Mouse (Mus musculus): Measurements from ENCODE around the gene Gar1.

DNA sequence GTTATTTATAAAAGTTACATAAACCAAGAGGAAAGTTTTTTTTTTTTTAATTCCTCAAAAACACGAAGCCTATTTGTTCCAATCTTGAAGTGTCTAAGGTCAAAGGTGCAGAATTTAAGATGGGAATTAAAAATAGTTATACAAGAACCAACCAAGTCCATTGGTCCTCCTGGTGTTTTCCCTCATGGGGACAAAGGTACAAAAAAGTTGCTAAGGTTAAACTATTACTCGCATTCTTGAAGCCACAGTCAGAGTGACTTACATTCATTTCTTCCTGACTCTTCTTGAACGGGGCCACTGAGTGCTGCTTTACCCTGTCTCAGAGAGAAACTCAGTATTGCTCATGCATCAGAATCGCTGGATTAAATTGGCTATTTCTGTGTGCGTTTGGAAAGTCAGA, 33.9 kb downstream of the Gar1 start:
- TF ChIP-seq CTCF (IDR thresholded peaks at IDR 0.05; ENCODE audit: insufficient read depth, low read length), result no peak
- TF ChIP-seq POLR2A (IDR thresholded peaks at IDR 0.05; ENCODE audit: borderline replicate concordance, extremely low read depth, low read depth, low read length), result no peak

Data from lung, adult 2 months (tissue).